Mouse (Mus musculus) cerebellum, adult 18-20 months (tissue): ENCODE results near the gene Agxt.

ENCODE experiments used
- DNase-seq, 2 experiments: peaks; one replicate each; pipeline ENCODE4 v3.0.0; 2021

Agxt gene

DNA sequence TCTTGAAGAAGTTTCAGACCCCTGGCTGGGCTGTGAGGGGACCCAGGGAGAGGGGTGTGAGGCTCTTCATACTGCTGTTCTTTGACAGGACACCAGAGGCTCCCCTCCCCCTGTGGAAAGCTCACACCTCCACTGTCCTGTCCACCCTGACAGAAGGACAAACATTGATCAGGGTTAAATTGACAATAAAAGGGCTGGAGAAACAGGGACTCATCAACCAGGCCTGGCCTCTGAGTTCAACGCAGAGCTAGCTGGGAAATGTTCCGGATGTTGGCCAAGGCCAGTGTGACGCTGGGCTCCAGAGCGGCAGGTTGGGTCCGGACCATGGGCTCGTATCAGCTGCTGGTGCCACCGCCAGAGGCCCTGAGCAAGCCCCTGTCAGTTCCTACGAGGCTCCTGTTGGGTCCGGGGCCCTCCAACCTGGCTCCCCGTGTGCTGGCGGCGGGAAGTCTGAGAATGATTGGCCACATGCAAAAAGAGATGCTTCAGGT lies at the start of gene Agxt:
TSS of gene Agxt (plus strand) at position 205 of the 491 bp plus-strand sequence.
- DNase-seq = no peak

- DNase-seq = no peak
Measured at GRCm38 (mm10) chr1:93092582-93092981, 42.5 kb upstream of the Agxt start.

- DNase-seq = peak in 1 of 2 experiments; percentile 15
Measured at GRCm38 (mm10) chr1:93098956-93099355, 36.1 kb upstream of the Agxt start.

DNA sequence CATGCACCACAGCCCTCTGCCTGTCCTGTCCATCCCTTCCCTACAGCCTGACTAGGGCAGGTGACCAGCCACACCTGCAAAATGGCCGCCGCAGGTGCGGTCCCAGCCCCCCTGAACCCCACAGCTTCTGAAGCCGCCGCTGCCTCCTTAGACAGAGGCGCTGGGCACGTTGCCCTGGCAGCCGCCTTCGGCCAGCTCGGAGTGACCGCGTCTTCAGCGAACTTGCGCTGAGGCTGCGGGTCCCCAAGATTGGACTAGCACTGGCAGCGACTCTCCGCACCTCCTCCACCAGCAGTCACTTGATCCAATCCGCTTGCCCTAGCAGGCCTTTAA lies 34.8 kb upstream of the Agxt start:
- peak in 1 of 2 experiments; percentile 67 for DNase-seq

DNA sequence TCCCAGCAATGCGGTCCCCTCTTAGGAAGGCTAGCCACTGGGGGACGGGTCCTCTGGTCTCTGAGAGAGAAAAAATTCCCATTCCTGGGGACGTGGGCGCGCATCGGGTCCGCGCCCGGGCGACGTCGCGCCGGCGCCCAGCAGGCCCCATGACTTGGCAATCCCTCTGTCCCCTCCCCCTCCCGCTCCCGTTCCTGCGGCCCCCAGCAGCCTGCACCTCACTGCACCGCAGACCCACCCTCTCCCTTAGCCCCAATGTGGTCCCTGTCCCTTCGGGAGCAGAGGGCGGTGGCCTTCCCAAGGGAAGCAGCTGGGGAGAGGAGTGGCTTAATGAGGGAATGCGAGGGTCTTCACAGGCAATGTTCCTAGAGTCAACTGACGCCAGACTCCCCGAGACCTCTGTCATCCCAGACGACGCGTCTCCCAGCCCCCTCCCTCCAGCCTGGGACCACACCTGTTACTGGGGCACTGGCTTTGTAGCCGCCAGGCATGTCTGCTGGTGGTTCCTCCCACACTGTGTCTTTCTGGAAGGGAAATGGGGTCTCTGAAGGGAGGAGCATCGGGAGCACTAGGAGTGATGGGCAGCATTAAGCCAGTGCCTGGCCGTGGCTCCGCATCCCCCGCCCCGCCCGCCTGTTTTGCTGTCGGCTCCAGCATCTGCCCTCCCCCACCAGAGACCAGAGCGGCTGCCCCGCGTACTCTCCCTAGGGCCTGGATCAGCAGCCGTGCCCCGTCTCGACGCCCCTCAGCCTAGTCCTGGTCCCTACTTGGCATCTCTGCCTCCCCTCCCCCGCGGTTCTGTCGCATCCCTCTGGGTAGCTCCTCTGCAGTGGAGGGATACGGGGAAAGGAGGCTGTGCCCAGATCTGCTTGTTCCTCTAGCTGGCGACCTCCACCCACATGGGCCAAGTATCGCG lies 34.2 kb upstream of the Agxt start:
- peak; percentile 66 to 73 for DNase-seq

GRCm38 (mm10) chr1:93101571-93102061 lies 33.4 kb upstream of the Agxt start, which contains the start of gene Kif1a:
Gene Kif1a, minus strand, starts transcription at chr1:93101951.
- peak; percentile 90 to 95 for DNase-seq

DNA sequence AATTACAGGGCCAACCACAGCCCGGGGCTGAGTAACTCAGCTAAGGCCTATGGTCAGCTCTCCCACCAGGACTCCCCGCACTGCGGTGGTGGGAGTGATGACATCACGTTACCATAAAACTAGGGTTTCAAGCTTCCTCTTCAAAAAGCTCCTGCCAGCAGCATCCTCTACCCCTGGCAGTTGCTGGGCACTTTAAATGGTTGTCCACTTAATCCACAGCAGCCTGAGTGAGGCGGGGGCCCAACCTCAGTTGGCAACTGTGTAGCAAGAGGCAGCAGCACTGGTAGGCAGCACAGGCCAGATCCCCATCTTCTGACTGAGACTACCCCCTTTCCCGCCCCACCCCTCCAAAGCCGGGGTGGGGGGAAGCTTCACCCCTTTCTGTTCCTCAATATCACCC lies 32.3 kb upstream of the Agxt start:
- DNase-seq = no peak

DNA sequence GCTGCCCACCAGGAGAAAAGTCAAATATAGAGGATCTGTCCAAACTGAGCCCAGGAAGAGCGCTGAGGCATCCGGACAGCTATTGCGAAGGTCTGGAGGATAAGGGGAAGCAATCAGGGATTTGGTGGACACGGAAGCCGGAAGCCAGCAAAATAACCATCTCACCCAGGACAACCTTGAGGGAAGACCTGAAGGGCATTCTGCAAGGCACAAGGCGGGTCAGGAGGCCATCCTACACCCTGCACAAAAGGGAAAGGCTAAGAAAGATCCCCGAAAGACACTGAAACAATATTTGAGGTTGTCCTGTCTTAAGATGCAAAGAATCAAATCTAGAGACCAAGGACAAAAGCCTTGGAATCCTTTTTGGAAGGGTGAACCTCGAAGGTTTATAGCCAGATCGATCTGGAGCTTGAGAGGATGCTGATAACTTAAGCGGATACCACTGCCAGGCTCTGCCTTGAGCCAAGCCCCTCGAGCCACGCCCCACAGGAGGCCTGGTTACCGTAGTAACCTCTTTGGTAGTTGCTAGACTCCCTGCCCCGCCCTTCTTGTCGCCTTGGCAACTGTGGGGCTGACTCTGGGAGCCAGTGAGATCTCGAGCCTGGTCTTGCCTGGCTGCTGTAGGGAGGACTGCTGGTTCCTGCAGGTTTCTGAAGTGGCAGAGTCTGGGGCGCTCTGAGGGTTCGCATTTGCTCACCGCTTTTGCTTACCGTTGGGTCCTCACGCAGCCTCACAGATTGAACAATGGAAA lies 20.2 kb upstream of the Agxt start:
- peak; percentile 73 to 90 for DNase-seq

DNA sequence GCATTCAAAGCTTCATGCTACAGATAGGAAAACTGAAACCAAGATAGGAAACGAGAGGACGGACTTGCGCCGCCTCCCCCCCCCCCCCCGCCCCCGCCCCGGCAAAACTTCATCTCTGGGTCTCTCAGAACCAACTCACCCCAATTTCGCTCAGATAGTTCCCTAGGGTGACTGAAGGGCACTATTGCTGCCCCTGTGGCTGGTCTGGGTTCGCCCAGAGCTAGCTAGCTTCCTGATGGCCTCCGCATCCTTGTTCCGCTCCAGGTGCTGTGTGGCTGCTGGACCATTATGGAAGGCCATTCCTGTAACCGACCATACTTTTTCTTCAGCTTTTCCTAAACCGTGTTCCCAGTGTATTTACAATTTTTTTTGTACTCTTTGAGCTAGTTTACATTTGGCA lies 19.6 kb upstream of the Agxt start:
- no peak for DNase-seq

DNA sequence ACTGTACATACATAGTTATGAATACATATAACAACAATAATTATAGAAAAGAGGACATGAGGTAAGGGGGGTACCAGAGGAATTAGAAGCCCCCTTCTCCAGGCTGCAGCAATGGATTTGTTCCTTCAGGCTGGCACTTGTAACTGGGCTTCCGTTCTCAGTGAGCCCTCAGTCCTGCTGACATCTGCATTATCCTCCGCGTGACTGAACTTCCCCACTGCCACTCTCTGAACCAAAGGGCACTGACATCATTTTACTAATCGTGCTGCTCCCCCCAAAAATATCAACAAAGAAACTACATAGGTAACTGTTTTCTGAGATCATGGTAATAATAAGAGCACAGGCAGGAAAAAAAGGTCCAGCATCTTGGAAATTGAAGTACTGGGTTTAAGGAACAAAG lies 16.2 kb upstream of the Agxt start:
- DNase-seq = no peak

- no peak for DNase-seq
Measured at GRCm38 (mm10) chr1:93123179-93123854, 11.7 kb upstream of the Agxt start.

DNA sequence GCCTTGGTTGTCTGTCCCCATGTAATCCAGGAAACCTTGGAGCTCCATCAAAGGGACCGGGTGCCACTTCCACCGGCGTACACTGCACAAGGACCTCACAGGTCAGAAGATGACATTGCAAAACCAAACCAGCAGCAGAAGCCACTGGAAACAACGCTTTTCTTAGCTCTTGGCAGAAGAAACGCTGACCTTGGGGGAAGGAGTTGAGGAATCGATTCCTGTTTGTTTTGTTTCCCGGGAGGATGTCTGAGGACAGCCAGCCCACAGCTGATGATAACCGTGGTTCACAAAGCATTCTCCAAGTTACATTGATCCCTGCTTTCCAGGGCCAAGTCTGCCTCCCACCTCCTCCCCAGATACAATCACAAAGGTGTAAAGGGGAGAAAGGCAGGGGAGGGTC lies 11.0 kb upstream of the Agxt start:
- DNase-seq = no peak

- no peak for DNase-seq
Measured at GRCm38 (mm10) chr1:93125256-93125655, 9.8 kb upstream of the Agxt start.

- no peak for DNase-seq
Measured at GRCm38 (mm10) chr1:93128209-93128608, 6.8 kb upstream of the Agxt start.

DNA sequence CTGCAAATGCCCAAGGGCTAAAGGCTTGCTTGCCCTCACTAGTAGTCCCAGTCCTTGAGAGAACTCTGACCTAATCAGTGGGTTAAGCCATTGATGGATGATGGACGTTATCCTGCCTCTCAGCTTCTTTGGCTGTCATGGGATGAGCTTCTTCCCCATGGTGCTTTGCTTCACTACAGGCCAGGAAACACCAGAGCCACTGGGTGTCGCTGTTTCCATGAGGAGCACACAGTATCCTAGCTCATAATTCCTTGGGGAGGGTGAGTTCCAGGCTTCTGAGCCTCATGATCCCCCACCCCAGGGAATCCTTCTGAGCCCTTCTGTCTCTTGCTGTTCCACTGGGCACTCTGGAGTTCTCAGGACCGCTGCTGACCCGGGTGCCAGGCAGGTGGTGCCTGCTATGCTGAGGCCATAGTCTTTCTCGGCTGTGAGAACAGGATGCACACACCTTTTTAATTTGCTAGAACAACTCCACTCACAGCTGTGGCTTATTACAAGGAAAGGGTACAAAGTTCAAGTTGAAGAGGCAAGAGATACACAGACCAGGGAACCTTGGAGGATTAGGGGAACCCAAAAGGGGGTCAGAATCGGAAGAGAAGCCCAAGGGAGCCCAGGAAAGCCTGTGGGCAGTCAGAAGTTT lies 6.2 kb upstream of the Agxt start:
- DNase-seq = peak; percentile 65 to 66

DNA sequence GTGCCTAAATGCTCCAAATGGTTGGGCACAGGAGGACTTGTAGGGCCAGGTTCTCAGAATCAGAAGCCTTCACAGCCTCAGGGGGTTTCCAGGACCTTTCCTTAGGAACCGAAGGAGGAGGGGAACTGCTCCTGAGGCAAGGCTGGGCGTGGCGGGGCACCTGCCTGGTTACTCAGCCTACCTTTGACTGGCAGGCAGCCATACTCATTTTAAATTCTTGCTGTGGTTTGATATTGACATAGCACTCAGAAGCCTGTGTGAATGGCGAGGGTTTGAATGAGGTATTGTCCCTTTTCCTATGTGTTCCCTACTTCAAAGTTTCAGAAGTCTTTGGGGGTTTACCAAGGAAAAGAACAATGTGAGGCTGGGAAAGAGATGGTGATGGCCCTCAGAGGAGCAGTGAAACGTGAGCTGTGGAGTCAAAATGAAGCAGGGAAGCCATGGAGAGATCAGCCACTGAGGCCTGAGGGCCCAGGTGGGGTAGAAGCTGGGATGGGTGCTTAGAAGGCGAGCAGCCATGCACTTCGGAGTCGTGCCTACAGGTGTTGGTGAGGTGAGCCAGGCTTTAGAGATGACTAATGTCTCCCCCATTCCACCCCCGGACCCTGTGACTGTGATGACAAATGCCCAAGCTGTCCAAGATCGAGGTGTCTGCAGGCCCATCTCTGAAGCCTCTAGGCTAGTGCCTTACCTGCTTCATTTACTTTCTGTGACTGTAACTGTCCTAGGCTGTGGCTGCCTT lies 4.6 kb upstream of the Agxt start:
- DNase-seq = no peak

DNA sequence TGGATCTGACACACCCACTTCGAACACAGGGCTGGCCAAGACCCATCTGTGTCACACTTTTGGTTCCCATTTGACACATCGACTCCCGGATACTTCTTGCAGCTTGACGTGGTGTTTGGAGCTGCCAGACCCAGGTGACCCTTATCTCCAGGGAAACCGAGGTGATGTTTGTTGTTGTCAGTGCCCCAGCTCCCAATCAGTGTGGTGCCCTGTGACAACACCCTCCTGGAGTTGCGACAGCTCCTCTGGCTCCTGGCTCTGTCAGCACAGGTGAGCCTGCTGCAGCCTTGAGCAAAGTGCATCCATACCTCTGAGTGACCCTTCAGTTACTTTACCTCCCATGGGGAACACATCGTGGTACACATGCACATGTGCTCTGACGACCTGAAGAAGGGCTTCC lies 2.4 kb upstream of the Agxt start:
- DNase-seq = no peak

DNA sequence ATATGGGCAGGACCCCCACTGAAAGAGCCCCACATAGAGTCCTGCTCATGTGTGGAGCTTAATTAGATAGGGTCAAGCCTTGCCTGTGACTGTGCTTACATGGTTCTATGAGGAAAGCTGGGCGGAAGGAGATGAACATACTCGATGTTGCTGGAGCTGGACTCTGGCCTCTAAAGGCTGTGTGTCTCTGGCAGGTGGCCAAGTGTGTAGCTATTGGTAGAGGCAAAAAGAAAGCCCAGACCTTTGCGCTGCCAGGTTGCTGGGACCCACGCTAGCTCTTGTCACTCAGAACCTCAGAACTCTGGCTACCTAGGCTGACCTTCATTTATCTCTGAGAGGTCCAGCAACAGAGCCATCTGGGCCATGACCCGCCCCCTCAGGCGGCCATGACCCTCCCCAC lies 3.5 kb downstream of the Agxt start:
- no peak for DNase-seq

DNA sequence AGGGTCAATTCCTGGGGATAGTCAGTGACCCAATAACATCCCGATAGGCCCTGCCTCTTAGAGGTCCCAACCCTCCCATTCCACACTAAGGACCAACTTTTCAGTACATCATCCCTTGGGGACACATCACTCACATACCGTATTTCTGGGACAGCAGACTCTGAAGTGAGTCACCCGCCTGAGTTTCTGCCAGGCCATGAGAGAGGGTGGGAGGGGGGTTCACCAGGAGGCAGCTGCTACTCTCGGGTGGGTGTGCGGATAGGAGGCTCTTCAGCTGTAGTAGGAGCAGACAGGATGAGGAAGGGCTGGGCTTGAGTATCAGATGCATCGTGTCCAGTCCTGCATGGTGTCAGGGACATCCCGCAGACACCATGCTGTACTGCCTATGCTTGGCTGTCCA lies 4.7 kb downstream of the Agxt start:
- no peak for DNase-seq

- no peak for DNase-seq
Measured at GRCm38 (mm10) chr1:93142871-93143270, 7.8 kb downstream of the Agxt start.

DNA sequence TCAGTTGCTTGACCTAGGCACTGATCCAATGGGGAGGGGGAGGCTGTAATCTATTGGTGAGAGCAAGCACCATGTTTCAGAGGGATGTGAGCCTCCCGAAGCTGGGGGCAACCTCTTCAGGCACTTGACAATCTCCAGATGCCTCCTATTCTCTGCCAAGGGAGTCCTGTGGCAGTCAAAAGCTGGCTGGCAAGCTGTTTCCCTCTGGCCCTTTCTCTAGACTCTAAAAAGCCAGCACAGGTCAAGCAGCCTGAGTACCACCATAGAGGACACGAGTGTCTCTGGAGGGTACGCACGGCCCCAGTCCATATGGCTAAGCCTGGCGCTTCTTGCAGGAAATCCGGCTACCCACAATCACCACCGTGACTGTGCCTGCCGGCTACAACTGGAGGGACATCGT lies 9.1 kb downstream of the Agxt start:
- no peak for DNase-seq
